Mouse (Mus musculus) E14TG2a.4 (cell line): ENCODE results near the gene Dll1.

Experiments used
- CTCF ChIP-seq: conservative IDR thresholded peaks from 2 replicates; pipeline ENCODE4 v1.5.1; 2014; ENCODE audit warnings: low read length
- NANOG ChIP-seq: IDR thresholded peaks from 2 replicates; pipeline ENCODE4 v1.6.1; 2014; ENCODE audit warnings: borderline replicate concordance, low read length, mixed read lengths

DNA sequence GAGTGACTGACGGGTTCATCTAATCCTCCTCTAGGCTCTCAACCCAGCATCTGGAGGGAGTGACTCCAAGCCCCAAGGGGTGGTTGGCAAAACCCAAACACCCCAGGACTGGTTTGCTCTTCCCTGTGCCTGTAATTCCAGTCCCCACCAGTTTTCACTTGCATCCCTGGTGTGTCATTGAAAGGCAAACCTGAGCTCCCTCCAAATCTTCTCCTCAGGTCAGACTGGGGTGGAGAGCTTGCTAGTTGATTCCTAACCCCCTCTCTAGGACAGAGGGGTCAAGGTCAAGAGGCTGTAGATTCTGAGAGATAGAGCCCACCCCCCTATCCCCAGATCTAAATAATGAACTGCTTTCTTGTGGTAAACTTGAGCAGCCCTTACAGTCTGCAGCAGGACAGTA is 38.8 kb downstream of the Dll1 start:
- 0 out of 2 replicates have a peak, but pooled peaks have one; percentile 2 for TF ChIP-seq NANOG
- TF ChIP-seq CTCF, result no peak
